Mouse (Mus musculus): Measurements from ENCODE around the gene Wnt11.

Gene Wnt11

GRCm38 (mm10) chr7:98899815-98900214 is 64.9 kb downstream of the Wnt11 start:
- no peak for DNase-seq (ENCODE audit: extremely low read depth, insufficient read length, low spot score)

DNA sequence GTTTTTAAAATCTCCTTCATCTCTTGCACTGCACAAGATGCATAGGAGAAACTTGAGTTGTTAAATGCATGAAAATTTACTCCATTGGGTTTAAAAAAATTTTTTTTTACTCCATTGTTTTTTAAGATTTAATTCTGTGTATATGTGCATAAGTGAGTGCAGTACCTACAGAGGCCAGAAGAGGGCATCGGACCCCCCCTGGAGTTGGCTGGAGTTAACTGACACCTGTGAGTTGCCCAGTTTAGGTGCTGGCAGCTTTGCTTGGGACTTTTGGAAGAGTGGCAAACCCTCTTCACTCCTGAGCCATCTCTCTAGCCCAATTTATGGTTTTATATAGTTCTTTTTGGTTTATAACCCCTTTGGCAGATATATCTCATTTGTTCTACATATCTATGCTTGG is 66.2 kb downstream of the Wnt11 start:
- DNase-seq (ENCODE audit: extremely low read depth, insufficient read length, low spot score): no peak

DNA sequence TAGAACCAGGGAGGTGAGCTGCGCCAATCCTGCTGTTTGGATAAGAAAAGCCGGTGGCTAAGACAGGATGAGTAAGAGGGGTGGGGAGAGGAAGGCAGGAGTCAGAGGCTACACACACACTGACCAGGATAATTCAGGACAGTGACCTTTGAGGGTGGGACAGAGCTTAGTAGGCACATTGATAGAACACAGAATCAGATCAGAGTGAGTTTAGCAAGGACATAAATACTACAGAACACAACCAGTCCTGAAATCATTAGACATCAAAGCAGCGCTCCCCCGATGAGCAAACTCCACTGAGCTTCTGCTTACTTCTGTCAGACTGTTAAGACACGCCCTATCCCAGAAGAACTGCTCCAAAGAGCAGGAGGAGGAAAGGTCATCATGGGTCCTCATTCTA is 69.0 kb downstream of the Wnt11 start:
- no peak for DNase-seq (ENCODE audit: extremely low read depth, insufficient read length, low spot score)

Data from 3134 (cell line).